Mouse (Mus musculus) liver, embryonic 15.5 days (tissue): ENCODE results near the gene Zfr2. TPM values are rescaled to one million over a fixed set of nuclear protein-coding genes. Genes with fewer than 3 reads are reported as not detected.
A peak's percentile ranks its signal among the peaks of the same experiment; 100 is the strongest.

Source experiments
- ATAC-seq: fragments of 200-750 bp; cut with Nextera tagmentation; 2 replicates; pipeline ENCODE4 v1.8.0; 2017; ENCODE audit warnings: moderate number of reproducible peaks, mild to moderate bottlenecking, moderate library complexity; ENCODE audit not compliant: insufficient read depth
- H3K27ac ChIP-seq: fragments of 300-500 bp; sonication (generic); replicated peaks from 2 replicates; pipeline ENCODE4 v1.5.1; 2015; ENCODE audit warnings: mild to moderate bottlenecking, inconsistent platforms
- H3K27me3 ChIP-seq: fragments of 300-500 bp; sonication (generic); 2 replicates; pipeline ENCODE4 v1.6.1; 2015; ENCODE audit warnings: mild to moderate bottlenecking, inconsistent platforms
- H3K36me3 ChIP-seq: fragments of 300-500 bp; sonication (generic); replicated peaks from 2 replicates; pipeline ENCODE4 v1.6.1; 2015; ENCODE audit warnings: moderate library complexity, mild to moderate bottlenecking, inconsistent platforms
- H3K4me1 ChIP-seq: fragments of 300-500 bp; sonication (generic); replicated peaks from 2 replicates; pipeline ENCODE4 v1.6.1; 2015; ENCODE audit warnings: inconsistent platforms
- H3K4me2 ChIP-seq: fragments of 300-500 bp; sonication (generic); 2 replicates; pipeline ENCODE4 v1.6.1; 2015; ENCODE audit warnings: moderate library complexity, mild to moderate bottlenecking, inconsistent platforms
- H3K4me3 ChIP-seq: fragments of 300-500 bp; sonication (generic); replicated peaks from 2 replicates; pipeline ENCODE4 v1.5.1; 2015; ENCODE audit warnings: mild to moderate bottlenecking, inconsistent platforms
- H3K9ac ChIP-seq: fragments of 300-500 bp; sonication (generic); 2 replicates; pipeline ENCODE4 v1.6.1; 2015; ENCODE audit warnings: moderate library complexity, mild to moderate bottlenecking, inconsistent platforms
- H3K9me3 ChIP-seq: fragments of 300-500 bp; sonication (generic); replicated peaks from 2 replicates; pipeline ENCODE4 v1.6.1; 2016; ENCODE audit warnings: inconsistent platforms
- WGBS: fragments of 180-500 bp; shearing (Covaris S2); methylation state at CpG from one replicate; pipeline ENCODE4 v1.1.7; 2015; ENCODE audit warnings: mixed read lengths; ENCODE audit not compliant: insufficient replicate concordance; 5-methylcytosine and 5-hydroxymethylcytosine counted together
- polyA plus RNA-seq: library from polyadenylated mRNA; unstranded; fragments of >200 nt; fragmentation: Nextera tagmentation; extraction: Ambion mirVana; gene quantifications from 2 replicates; pipeline ENCODE4 v1.2.1, GENCODE M21; 2015

Zfr2 gene
- polyA plus RNA-seq, 1 experiment from 2014 or later, result 0.31 TPM

- H3K9me3 ChIP-seq, result no peaks in the 10 kb centered on the region
- peaks cover 62% of the 10 kb centered on the region for H3K27me3 ChIP-seq
- H3K9ac ChIP-seq, result no peak overlapping the region
- no peak overlapping the region for H3K27ac ChIP-seq
- peaks cover 16% of the 10 kb centered on the region for H3K36me3 ChIP-seq
- H3K4me3 ChIP-seq, result peak overlapping the region; percentile 10; the same call in 1 of the 2 replicates
- WGBS, result 9% methylated on average over 37 of the region's 37 CpGs
- peak overlapping the region; percentile 44 for H3K4me2 ChIP-seq
- no peak for ATAC-seq
- peaks cover 49% of the 10 kb centered on the region for H3K4me1 ChIP-seq
Measured at GRCm38 (mm10) chr10:81193991-81194774, 38.8 kb upstream of the Zfr2 start.

- 47% methylated on average over 4 of the region's 4 CpGs for WGBS
Measured at GRCm38 (mm10) chr10:81195300-81195699, 37.7 kb upstream of the Zfr2 start.

GRCm38 (mm10) chr10:81196470-81197065, 36.4 kb upstream of the Zfr2 start:
- Histone ChIP-seq H3K4me2 (no peak overlapping the region), H3K27ac (no peak overlapping the region), H3K36me3 (no peaks in the 10 kb centered on the region), H3K27me3 (peaks cover 73% of the 10 kb centered on the region), H3K4me3 (no peak overlapping the region), H3K4me1 (peaks cover 30% of the 10 kb centered on the region), H3K9ac (no peak overlapping the region), H3K9me3 (no peaks in the 10 kb centered on the region)
- no peak for ATAC-seq
- WGBS, result 49% methylated on average over 11 of the region's 11 CpGs

More at GRCm38 (mm10) chr10:81195300-81195699, 37.7 kb upstream of the Zfr2 start:
- no peak for ATAC-seq
- H3K36me3 ChIP-seq, result peaks cover 9% of the 10 kb centered on the region
- H3K4me3 ChIP-seq, result no peak overlapping the region
- H3K4me2 ChIP-seq, result no peak overlapping the region
- no peaks in the 10 kb centered on the region for H3K9me3 ChIP-seq
- H3K9ac ChIP-seq, result no peak overlapping the region
- H3K27me3 ChIP-seq, result peaks cover 73% of the 10 kb centered on the region
- peaks cover 43% of the 10 kb centered on the region for H3K4me1 ChIP-seq
- no peak overlapping the region for H3K27ac ChIP-seq

GRCm38 (mm10) chr10:81197305-81197704, 35.6 kb upstream of the Zfr2 start:
- Histone ChIP-seq H3K4me2 (no peak overlapping the region), H3K9ac (no peak overlapping the region), H3K27ac (no peak overlapping the region), H3K27me3 (peaks cover 73% of the 10 kb centered on the region), H3K4me3 (no peak overlapping the region), H3K9me3 (no peaks in the 10 kb centered on the region), H3K36me3 (no peaks in the 10 kb centered on the region), H3K4me1 (peaks cover 24% of the 10 kb centered on the region)
- no peak for ATAC-seq
- 42% methylated on average over 6 of the region's 6 CpGs for WGBS

- Histone ChIP-seq H3K4me3 (no peak overlapping the region), H3K36me3 (no peaks in the 10 kb centered on the region), H3K9ac (no peak overlapping the region), H3K4me1 (peaks cover 24% of the 10 kb centered on the region), H3K9me3 (no peaks in the 10 kb centered on the region), H3K27ac (no peak overlapping the region), H3K27me3 (peaks cover 64% of the 10 kb centered on the region), H3K4me2 (no peak overlapping the region)
- 2% methylated on average over 9 of the region's 9 CpGs for WGBS
- no peak for ATAC-seq
Measured at GRCm38 (mm10) chr10:81198230-81198629, 34.7 kb upstream of the Zfr2 start.

DNA sequence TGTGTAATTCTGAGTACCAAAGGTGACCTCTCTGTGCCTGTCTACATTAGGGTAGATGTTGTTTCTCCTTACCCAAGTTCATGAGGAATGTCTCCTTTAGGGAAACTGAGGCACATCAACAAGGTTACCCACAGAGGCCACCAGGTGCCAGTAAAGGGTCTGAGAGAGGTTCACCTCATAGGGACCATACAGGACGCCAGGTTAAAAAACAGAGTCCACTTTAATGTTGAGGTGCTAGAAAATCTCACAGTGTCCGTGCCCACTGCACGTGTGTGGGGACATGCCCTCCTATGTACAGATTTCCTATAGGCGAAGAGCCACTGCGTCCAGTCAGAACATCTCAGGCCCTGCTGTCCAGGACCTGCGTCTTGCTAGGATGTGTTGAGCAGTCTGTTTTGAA, 34.0 kb upstream of the Zfr2 start:
- no peak overlapping the region for H3K4me2 ChIP-seq
- ATAC-seq, result no peak
- H3K36me3 ChIP-seq, result no peaks in the 10 kb centered on the region
- H3K9me3 ChIP-seq, result no peaks in the 10 kb centered on the region
- peaks cover 56% of the 10 kb centered on the region for H3K27me3 ChIP-seq
- H3K27ac ChIP-seq, result no peak overlapping the region
- no peak overlapping the region for H3K4me3 ChIP-seq
- 69% methylated on average over 6 of the region's 6 CpGs for WGBS
- H3K9ac ChIP-seq, result no peak overlapping the region
- H3K4me1 ChIP-seq, result peaks cover 26% of the 10 kb centered on the region

GRCm38 (mm10) chr10:81200141-81200540, 32.8 kb upstream of the Zfr2 start:
- H3K4me1 ChIP-seq, result peaks cover 22% of the 10 kb centered on the region
- H3K36me3 ChIP-seq, result no peaks in the 10 kb centered on the region
- no peak overlapping the region for H3K4me2 ChIP-seq
- ATAC-seq, result no peak
- H3K9me3 ChIP-seq, result no peaks in the 10 kb centered on the region
- no peak overlapping the region for H3K4me3 ChIP-seq
- 74% methylated on average over 13 of the region's 13 CpGs for WGBS
- H3K27ac ChIP-seq, result no peak overlapping the region
- peaks cover 47% of the 10 kb centered on the region for H3K27me3 ChIP-seq
- H3K9ac ChIP-seq, result no peak overlapping the region

DNA sequence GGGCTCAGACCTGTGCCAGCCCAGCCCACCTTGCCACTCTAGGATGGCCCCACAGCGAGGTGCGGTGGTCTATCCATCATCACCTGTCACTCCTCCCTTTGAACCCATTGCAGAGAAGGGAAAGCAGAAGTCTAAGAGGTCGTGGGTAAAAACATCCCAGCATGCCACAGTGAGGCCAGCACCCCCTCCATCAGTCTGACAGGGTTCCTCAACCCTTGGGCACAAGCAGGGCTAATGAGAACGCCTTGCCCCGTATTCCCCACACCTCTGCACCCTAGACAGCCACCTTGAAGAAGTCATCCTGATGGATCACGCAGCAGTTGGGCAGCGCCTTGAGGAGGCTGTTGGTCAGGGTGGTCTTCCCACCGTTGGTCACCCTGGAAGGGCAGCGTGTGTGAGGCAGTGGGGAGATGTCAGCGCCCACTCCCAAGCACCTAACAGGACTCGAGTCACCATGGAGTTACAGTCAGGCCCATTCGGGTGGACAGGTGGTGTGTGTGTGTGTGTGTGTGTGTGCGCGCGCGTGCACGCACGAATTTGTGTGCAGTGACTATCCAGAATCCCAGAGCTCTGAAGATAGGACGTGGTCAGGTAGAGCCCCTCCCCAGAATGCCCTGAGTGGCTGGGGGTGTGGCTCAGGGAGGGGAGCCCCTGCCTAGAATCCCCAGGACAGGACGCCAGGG, 32.2 kb upstream of the Zfr2 start:
- ATAC-seq, result no peak

GRCm38 (mm10) chr10:81201807-81202758, 30.9 kb upstream of the Zfr2 start, which contains the start of gene Nmrk2:
Nmrk2 (minus strand) TSS chr10:81202051.
- no peak within 1 kb of the TSS for H3K4me2 ChIP-seq
- no peak for ATAC-seq
- peaks cover 22% of the 10 kb centered on the region for H3K4me1 ChIP-seq

More for the DNA sequence above, 32.2 kb upstream of the Zfr2 start:
- Histone ChIP-seq H3K9ac (no peak overlapping the region), H3K27ac (no peak overlapping the region), H3K4me3 (no peak overlapping the region), H3K27me3 (peaks cover 46% of the 10 kb centered on the region), H3K36me3 (no peaks in the 10 kb centered on the region), H3K9me3 (no peaks in the 10 kb centered on the region), H3K4me1 (peaks cover 22% of the 10 kb centered on the region), H3K4me2 (no peak overlapping the region)
- 64% methylated on average over 20 of the region's 20 CpGs for WGBS

GRCm38 (mm10) chr10:81202978-81203720, 29.8 kb upstream of the Zfr2 start:
- 23% methylated on average over 8 of the region's 8 CpGs for WGBS
- Histone ChIP-seq H3K27me3 (peaks cover 35% of the 10 kb centered on the region), H3K9me3 (no peaks in the 10 kb centered on the region), H3K27ac (peak overlapping the region; percentile 63; the same call in 1 of the 2 replicates), H3K9ac (no peak overlapping the region), H3K4me1 (peaks cover 22% of the 10 kb centered on the region), H3K36me3 (no peaks in the 10 kb centered on the region), H3K4me3 (no peak overlapping the region), H3K4me2 (no peak overlapping the region)
- peak; percentile 81 for ATAC-seq

More at GRCm38 (mm10) chr10:81201807-81202758, 30.9 kb upstream of the Zfr2 start, which contains the start of gene Nmrk2:
- Histone ChIP-seq H3K36me3 (no peaks in the 10 kb centered on the region), H3K27ac (no peak within 1 kb of the TSS), H3K9ac (no peak within 1 kb of the TSS), H3K27me3 (peaks cover 40% of the 10 kb centered on the region), H3K4me3 (no peak within 1 kb of the TSS), H3K9me3 (no peaks in the 10 kb centered on the region)
- 64% methylated on average over 13 of the region's 13 CpGs for WGBS
